Comparison of ENCODE assay signal across 26 mouse cellular contexts in genomic region chr9:63400176-63400575, GRCm38 (mm10). TPM values are rescaled to one million over a fixed set of nuclear protein-coding genes. Genes with fewer than 3 reads are reported as not detected.
DNase-seq lines count a peak whose midpoint lies in the region; ATAC-seq and TF ChIP-seq lines count a peak whose summit lies in the region.
"Had no signal": no experiment of that assay in that cellular context is flagged by ENCODE, and none has a peak within 500 bp of the region (broad histone marks: within the 10 kb centered on the region; RNA-seq: fewer than 3 reads in every experiment).

No protein-coding gene starts in this region.

- no peak for ATAC-seq in intestine, embryonic 15.5 days
- ATAC-seq: activated CD4-positive, CD25-positive, alpha-beta regulatory T cell, adult 4 months had no signal

- peaks cover 4% of the 10 kb centered on the region for H3K4me1 ChIP-seq in intestine, embryonic 15.5 days (replicated peaks)

- H3ac ChIP-seq in C2C12 (ENCODE audit: control insufficient read depth, insufficient read length, low read depth): no peak overlapping the region

- H3K36me3 ChIP-seq in C2C12 (ENCODE audit: control insufficient read depth, insufficient read depth) (peaks cover 11% of the 10 kb centered on the region), macrophage (ENCODE audit: inconsistent target) (peaks cover 4% of the 10 kb centered on the region; the same call in 1 of the 2 replicates)
- H3K36me3 ChIP-seq in intestine, embryonic 15.5 days: no peaks in the 10 kb centered on the region
- H3K36me3 ChIP-seq: forebrain, embryonic 10.5 days; heart, embryonic 12.5 days; heart, embryonic 15.5 days; hindbrain, embryonic 10.5 days; hindbrain, embryonic 13.5 days had no signal

- no peak overlapping the region for H3K4me3 ChIP-seq in C2C12 (ENCODE audit: insufficient read depth, poor library complexity, severe bottlenecking)
- H3K4me3 ChIP-seq in macrophage (ENCODE audit: inconsistent target): peak overlapping the region; percentile 78; the same call in 1 of the 2 replicates
- H3K4me3 ChIP-seq in intestine, embryonic 15.5 days (replicated peaks): no peak overlapping the region

- peaks cover 31% of the 10 kb centered on the region for H3K79me3 ChIP-seq in C2C12 (ENCODE audit: low read depth)

- no peak overlapping the region for H3K9ac ChIP-seq in intestine, embryonic 15.5 days

- no peak for TF ChIP-seq CTCF in C2C12 (IDR thresholded peaks at IDR 0.05; ENCODE audit: control insufficient read depth, insufficient read depth, insufficient read length)

- WGBS in macrophage (ENCODE audit: missing documents): 91% methylated on average over 1 of the region's 1 CpGs
- WGBS in intestine, embryonic 15.5 days: 86% methylated on average over 1 of the region's 1 CpGs

- H3K4me2 ChIP-seq in intestine, embryonic 15.5 days (replicated peaks): no peak overlapping the region

- no peaks in the 10 kb centered on the region for H3K9me3 ChIP-seq in intestine, embryonic 15.5 days
- H3K9me3 ChIP-seq: forebrain, embryonic 10.5 days; forebrain, embryonic 13.5 days; G1E; heart, embryonic 12.5 days; heart, embryonic 15.5 days; hindbrain, embryonic 10.5 days; hindbrain, embryonic 13.5 days had no signal

- H3K27ac ChIP-seq in macrophage: no peak overlapping the region
- no peak overlapping the region for H3K27ac ChIP-seq in intestine, embryonic 15.5 days
- H3K27ac ChIP-seq: forebrain, embryonic 13.5 days had no signal

- DNase-seq in 3134 (ENCODE audit: extremely low read depth, insufficient read length, low spot score) (peak; percentile 66), 3T3-L1 (ENCODE audit: low read depth, low spot score) (peak; percentile 69)
- DNase-seq in spleen, postnatal 4 days (ENCODE audit: low spot score in 2 of 2): no peak
- no peak for DNase-seq in cerebellum, postnatal 10 days
- DNase-seq: adrenal gland, adult 8-10 months; adrenal gland, postnatal 25 days; cerebellum, adult 11-12 months; cerebellum, adult 8-10 months; cerebellum, postnatal 14 days; gastrocnemius, postnatal 36 days; heart, adult 11 months; heart, postnatal 10 days; heart, postnatal 36 days; kidney, adult 18-20 months had no signal

- peaks cover 36% of the 10 kb centered on the region for H3K79me2 ChIP-seq in C2C12 (ENCODE audit: control insufficient read depth, insufficient read depth)
- peaks cover 33% of the 10 kb centered on the region for H3K79me2 ChIP-seq in macrophage (ENCODE audit: inconsistent target)

- H3K27me3 ChIP-seq in C2C12 (ENCODE audit: control insufficient read depth, insufficient read depth, insufficient read length): no peaks in the 10 kb centered on the region
- no peaks in the 10 kb centered on the region for H3K27me3 ChIP-seq in intestine, embryonic 15.5 days (replicated peaks)
- H3K27me3 ChIP-seq: CH12.LX; forebrain, embryonic 13.5 days; heart, embryonic 12.5 days; heart, embryonic 15.5 days; hindbrain, embryonic 13.5 days had no signal

TF ChIP-seq in C2C12, 6 proteins besides CTCF, POLR2A, EP300 and RAD21:
- no peak for TF ChIP-seq CEBPB (IDR thresholded peaks at IDR 0.05; ENCODE audit: low read depth)
- TF ChIP-seq FOSL1 (IDR thresholded peaks at IDR 0.05; ENCODE audit: insufficient read depth, low read length, poor library complexity, severe bottlenecking): peak; percentile 41
- no peak for TF ChIP-seq MAX (IDR thresholded peaks at IDR 0.05)

RNA-seq across cellular contexts. Expression of gene 2300009A05Rik, which starts 1.1 kb away (rescaled TPM):
- 22.1 TPM for polyA plus RNA-seq in C2C12 (2012; fragmentation: generic; extraction: Trizol)
- total RNA-seq in macrophage (2018; cell fraction: chromatin; rRNA removed): 10 to 100 TPM in 12 of 26 experiments, 1 to 10 TPM in 14; 3.2 to 25.6 (median 9.7) TPM
- 10 to 100 TPM; 10.1 to 21.9 (median 16.4) TPM for total RNA-seq in macrophage (2018; cell fraction: cytosol; rRNA removed)
- total RNA-seq in macrophage (2018; cell fraction: nucleus; rRNA removed): 10 to 100 TPM in 18 of 26 experiments, 1 to 10 TPM in 8; 5.0 to 39.0 (median 13.1) TPM
- 14.8 to 25.1 TPM (median 18.0 TPM) in 3 replicates for polyA plus RNA-seq in macrophage (2018)
- polyA plus RNA-seq in intestine, embryonic 15.5 days (2015; fragmentation: Nextera tagmentation; extraction: Ambion mirVana): 46.5 and 47.6 TPM in 2 replicates

RNA-seq across cellular contexts. Expression of gene Map2k5, which starts 22.5 kb away (rescaled TPM):
- polyA plus RNA-seq in C2C12 (2012; fragmentation: generic; extraction: Trizol): 15.3 TPM
- total RNA-seq in macrophage (2018; cell fraction: chromatin; rRNA removed): 100 to 1,000 TPM in 21 of 26 experiments, 10 to 100 TPM in 5; 70.6 to 172 (median 121) TPM
- total RNA-seq in macrophage (2018; cell fraction: cytosol; rRNA removed): 10 to 100 TPM; 17.3 to 32.9 (median 26.1) TPM
- 100 to 1,000 TPM in 2 of 26 experiments, 10 to 100 TPM in 24; 32.8 to 121 (median 54.6) TPM for total RNA-seq in macrophage (2018; cell fraction: nucleus; rRNA removed)
- polyA plus RNA-seq in macrophage (2018): 18.9 to 30.0 TPM (median 22.3 TPM) in 3 replicates
- polyA plus RNA-seq in intestine, embryonic 15.5 days (2015; fragmentation: Nextera tagmentation; extraction: Ambion mirVana): 24.6 TPM in 2 replicates

Comparison
In these comparisons a context has a peak if more than half of its experiments do, and no peak if none do; other contexts are left out.
1. DNase-seq: peak in 3134 (single experiment) and 3T3-L1 (single experiment); none in spleen, postnatal 4 days (0 of 2) and cerebellum, postnatal 10 days (0 of 2).